Mouse (Mus musculus) lung, postnatal 14 days (tissue): ENCODE data around the gene Kbtbd6.
A peak's percentile ranks its signal among the peaks of the same experiment; 100 is the strongest.

ENCODE experiments used
- DNase-seq: peaks from one replicate; pipeline ENCODE4 v3.0.0; 2021

Gene Kbtbd6

GRCm38 (mm10) chr14:79482251-79482661, 30.6 kb downstream of the Kbtbd6 start:
- peak; percentile 50 for DNase-seq

DNA sequence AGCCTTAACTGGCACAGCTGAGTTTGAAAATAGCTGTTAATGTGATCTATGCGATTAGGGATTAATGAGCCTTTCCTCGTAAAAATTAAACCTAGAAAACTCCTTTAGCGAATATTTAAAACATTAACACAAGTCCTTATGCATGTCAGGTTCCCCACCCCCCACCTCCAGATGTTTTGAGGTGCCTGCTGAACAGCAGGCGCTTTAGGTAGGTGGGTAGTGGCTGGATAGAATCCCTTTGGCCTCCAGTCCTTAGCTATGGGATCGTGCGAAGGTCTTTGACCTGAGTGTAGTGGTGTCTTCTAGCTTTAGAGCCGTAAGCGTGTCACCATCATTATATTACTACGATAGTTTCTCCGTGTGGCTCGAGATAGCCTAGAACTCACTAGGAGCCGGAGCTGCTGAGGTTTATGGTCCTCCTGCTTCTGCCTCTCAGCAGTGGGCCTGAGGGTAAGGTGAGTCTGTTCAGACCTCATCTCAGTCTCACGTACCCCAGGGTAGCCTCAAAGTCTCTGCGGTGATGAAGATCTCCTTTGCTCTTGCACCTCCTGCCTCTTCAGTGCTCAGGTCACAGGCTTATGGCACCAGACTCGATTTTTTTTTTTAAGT, 31.2 kb downstream of the Kbtbd6 start:
- DNase-seq: no peak

DNA sequence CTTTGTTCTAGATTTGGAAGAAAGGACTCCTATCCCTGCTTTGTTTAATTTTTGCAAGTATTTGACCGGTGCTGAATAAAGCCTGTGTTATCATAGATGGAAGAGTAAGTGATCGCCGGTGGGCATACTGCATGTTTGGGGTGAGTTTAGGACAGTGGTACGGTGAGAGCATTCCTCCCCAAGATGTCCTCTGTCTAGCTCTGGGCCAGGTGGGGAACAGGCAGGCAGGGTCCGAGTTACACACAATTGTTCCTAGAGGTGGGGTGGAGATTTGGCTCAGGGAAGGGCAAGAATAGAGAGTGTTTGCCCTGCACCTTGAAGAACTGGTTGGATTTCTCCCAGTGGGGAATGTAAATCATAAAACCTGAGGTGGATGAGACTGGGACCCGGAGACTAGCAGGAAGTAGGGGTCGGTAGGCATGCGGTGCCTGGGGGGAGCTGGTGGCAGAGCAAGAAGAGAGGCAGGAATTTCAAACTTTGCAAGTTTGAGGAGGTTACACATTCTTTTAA, 32.0 kb downstream of the Kbtbd6 start:
- DNase-seq: peak; percentile 26

- DNase-seq: no peak
These were observed 35.0 kb downstream of the Kbtbd6 start for GRCm38 (mm10) chr14:79486617-79486992.

GRCm38 (mm10) chr14:79486993-79487731, 35.5 kb downstream of the Kbtbd6 start:
- DNase-seq: peak; percentile 31

DNA sequence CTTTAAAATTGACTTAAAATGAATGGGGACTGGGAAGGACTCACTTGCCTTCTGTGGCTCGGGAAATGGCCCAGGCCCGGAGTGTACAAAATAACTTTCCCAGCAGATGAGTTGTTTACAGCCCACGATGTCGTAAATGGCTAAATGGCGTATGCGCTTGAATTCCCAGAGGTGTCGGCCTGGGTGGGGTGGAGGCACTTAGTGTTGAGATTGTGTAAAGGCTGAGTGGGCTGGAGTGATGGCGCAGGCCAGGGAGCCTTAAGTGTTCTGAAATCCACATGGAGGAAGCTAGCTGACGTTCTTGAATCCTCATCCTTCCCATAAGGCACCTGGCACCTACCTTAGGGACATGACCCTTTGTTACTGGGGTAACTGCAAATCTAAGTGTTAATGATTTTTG, 36.9 kb downstream of the Kbtbd6 start:
- DNase-seq: peak; percentile 54

DNA sequence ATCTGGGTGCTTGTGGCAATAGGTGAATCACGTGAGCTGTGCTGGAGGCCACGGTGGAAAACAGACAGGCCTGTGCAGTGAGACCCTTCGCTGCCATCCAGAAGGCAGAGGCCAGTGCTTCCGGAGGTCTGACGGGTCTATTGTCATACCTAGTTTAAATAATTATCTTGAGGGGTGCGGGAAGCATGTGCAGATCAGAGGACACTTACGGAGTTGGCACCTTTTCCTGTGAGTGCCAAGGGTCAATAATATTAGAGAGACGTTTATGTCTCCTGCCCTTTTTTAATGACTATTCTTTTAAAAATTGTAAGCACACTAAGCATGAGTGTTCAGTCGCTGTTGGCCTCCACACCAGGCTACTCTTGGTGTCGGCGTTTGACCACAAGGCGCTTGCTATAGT, 37.5 kb downstream of the Kbtbd6 start:
- DNase-seq: no peak

GRCm38 (mm10) chr14:79490246-79490645, 38.6 kb downstream of the Kbtbd6 start:
- DNase-seq: no peak

- no peak for DNase-seq
These were observed 42.7 kb downstream of the Kbtbd6 start for GRCm38 (mm10) chr14:79494349-79494748.

DNA sequence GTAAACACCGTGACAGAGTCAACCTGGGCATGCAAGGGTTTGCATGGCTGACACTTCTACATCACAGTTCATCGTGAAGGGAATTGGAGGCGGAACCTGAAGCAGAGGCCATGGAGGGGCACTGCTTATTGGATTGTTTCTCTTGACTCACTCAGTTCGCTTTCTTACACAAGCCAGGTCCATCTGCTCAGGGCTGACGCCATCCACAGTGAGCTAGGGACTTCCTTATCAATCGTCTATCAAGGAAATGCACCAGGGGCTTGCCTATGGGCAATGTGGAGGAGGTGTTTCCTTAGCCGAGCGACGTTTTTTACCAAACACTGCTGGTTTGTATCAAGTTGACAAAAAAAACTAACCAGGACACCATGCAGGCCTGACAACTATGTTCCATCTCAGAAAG, 47.7 kb downstream of the Kbtbd6 start:
- no peak for DNase-seq

- DNase-seq: no peak
These were observed 49.1 kb downstream of the Kbtbd6 start for GRCm38 (mm10) chr14:79500756-79501155.

DNA sequence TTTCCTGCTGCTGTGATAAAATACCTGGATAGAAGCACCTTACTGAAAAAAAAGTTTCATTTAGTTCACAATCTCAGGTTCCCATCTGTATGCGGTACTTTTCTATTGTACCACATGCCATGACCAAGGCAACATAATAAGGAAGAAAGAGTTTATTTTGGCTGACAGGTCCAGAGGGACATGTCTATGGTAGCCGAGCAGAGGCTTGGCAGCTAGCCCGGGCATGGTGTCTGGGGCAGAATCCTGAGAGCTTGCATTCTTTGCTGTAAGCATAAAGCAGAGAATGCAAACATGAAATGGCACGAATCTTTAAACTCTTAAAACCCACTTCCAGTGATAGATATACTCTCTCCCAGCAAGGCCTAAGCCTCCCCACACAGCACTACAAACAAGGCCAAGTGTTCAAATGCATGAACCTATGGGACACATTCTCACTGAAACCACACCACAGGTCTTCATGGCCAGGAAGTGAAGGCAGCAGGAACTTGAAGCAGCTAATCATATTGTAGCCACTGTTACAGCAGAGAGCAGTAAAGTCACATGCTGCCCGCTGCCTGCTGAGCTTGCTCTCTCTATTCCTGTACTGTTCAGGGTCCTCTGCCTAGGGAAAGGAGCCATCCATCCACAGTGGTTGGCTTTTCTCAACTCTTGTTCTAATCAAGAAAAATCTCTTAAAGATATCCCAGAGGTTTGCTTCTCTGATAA, 51.9 kb downstream of the Kbtbd6 start:
- peak; percentile 56 for DNase-seq
